Mouse (Mus musculus) embryonic facial prominence, embryonic 13.5 days (tissue): ENCODE results near the gene Gipc3. TPM values are rescaled to one million over a fixed set of nuclear protein-coding genes. Genes with fewer than 3 reads are reported as not detected.

Experiments used
- ATAC-seq: fragments of 200-750 bp; cut with Nextera tagmentation; 2 replicates; pipeline ENCODE4 v1.8.0; 2017; ENCODE audit warnings: low read depth; ENCODE audit not compliant: insufficient number of reproducible peaks, insufficient read depth, low FRiP score, low TSS enrichment
- H3K27ac ChIP-seq: fragments of 300-500 bp; sonication (generic); 2 replicates; pipeline ENCODE4 v1.5.1; 2015; ENCODE audit warnings: moderate library complexity, mild to moderate bottlenecking, inconsistent platforms
- H3K27me3 ChIP-seq: fragments of 300-500 bp; sonication (generic); 2 replicates; pipeline ENCODE4 v1.6.1; 2015; ENCODE audit warnings: mild to moderate bottlenecking, inconsistent platforms
- H3K36me3 ChIP-seq: fragments of 300-500 bp; sonication (generic); 2 replicates; pipeline ENCODE4 v1.6.1; 2015; ENCODE audit warnings: mild to moderate bottlenecking, inconsistent platforms
- H3K4me1 ChIP-seq: fragments of 300-500 bp; sonication (generic); 2 replicates; pipeline ENCODE4 v1.6.1; 2015; ENCODE audit warnings: inconsistent platforms
- H3K4me2 ChIP-seq: fragments of 300-500 bp; sonication (generic); 2 replicates; pipeline ENCODE4 v1.6.1; 2015; ENCODE audit warnings: moderate library complexity, mild to moderate bottlenecking, inconsistent platforms
- H3K4me3 ChIP-seq: fragments of 300-500 bp; sonication (generic); 2 replicates; pipeline ENCODE4 v1.5.1; 2015; ENCODE audit warnings: mild to moderate bottlenecking, inconsistent platforms
- H3K9ac ChIP-seq: fragments of 300-500 bp; sonication (generic); 2 replicates; pipeline ENCODE4 v1.6.1; 2015; ENCODE audit warnings: mild to moderate bottlenecking, inconsistent platforms
- H3K9me3 ChIP-seq: fragments of 300-500 bp; sonication (generic); 2 replicates; pipeline ENCODE4 v1.6.1; 2016; ENCODE audit warnings: inconsistent platforms
- WGBS: fragments of 180-500 bp; shearing (Covaris S2); methylation state at CpG from one replicate; pipeline ENCODE4 v1.1.7; 2015; ENCODE audit warnings: mixed read lengths; 5-methylcytosine and 5-hydroxymethylcytosine counted together
- polyA plus RNA-seq: library from polyadenylated mRNA; unstranded; fragments of >200 nt; fragmentation: Nextera tagmentation; extraction: Ambion mirVana; gene quantifications from 2 replicates; pipeline ENCODE4 v1.2.1, GENCODE M21; 2015

The Gipc3 gene
- polyA plus RNA-seq, 1 experiment from 2014 or later: 0.13 TPM

- no peak for ATAC-seq
- Histone ChIP-seq H3K4me3 (no peak overlapping the region), H3K27me3 (no peaks in the 10 kb centered on the region), H3K4me1 (peaks cover 26% of the 10 kb centered on the region), H3K9me3 (no peaks in the 10 kb centered on the region), H3K9ac (peak overlapping the region; percentile 44; the same call in 1 of the 2 replicates), H3K36me3 (peaks cover 48% of the 10 kb centered on the region), H3K4me2 (no peak overlapping the region), H3K27ac (no peak overlapping the region)
- WGBS: 68% methylated on average over 7 of the region's 7 CpGs
Observed at GRCm38 (mm10) chr10:81303761-81304160, 39.3 kb downstream of the Gipc3 start.

GRCm38 (mm10) chr10:81303258-81303657, 39.8 kb downstream of the Gipc3 start:
- no peak for ATAC-seq
- Histone ChIP-seq H3K9ac (peak overlapping the region; percentile 44), H3K4me1 (peaks cover 26% of the 10 kb centered on the region), H3K36me3 (peaks cover 46% of the 10 kb centered on the region), H3K4me3 (0 out of 2 replicates have a peak overlapping the region, but pooled peaks have one; percentile 6), H3K27me3 (no peaks in the 10 kb centered on the region), H3K27ac (0 out of 2 replicates have a peak overlapping the region, but pooled peaks have one; percentile 39), H3K4me2 (peak overlapping the region; percentile 18; the same call in 1 of the 2 replicates), H3K9me3 (no peaks in the 10 kb centered on the region)
- 80% methylated on average over 10 of the region's 10 CpGs for WGBS

GRCm38 (mm10) chr10:81302781-81303218, 40.3 kb downstream of the Gipc3 start:
- H3K27me3 ChIP-seq: no peaks in the 10 kb centered on the region
- ATAC-seq: no peak
- WGBS: 68% methylated on average over 14 of the region's 14 CpGs
- H3K4me1 ChIP-seq: peaks cover 27% of the 10 kb centered on the region
- no peaks in the 10 kb centered on the region for H3K9me3 ChIP-seq
- H3K9ac ChIP-seq: peak overlapping the region; percentile 44
- H3K36me3 ChIP-seq: peaks cover 42% of the 10 kb centered on the region
- H3K4me3 ChIP-seq: 0 out of 2 replicates have a peak overlapping the region, but pooled peaks have one; percentile 6
- H3K27ac ChIP-seq: 0 out of 2 replicates have a peak overlapping the region, but pooled peaks have one; percentile 39
- H3K4me2 ChIP-seq: peak overlapping the region; percentile 18; the same call in 1 of the 2 replicates

GRCm38 (mm10) chr10:81302288-81302687, 40.8 kb downstream of the Gipc3 start:
- H3K4me3 ChIP-seq: no peak overlapping the region
- no peaks in the 10 kb centered on the region for H3K27me3 ChIP-seq
- peaks cover 30% of the 10 kb centered on the region for H3K4me1 ChIP-seq
- 64% methylated on average over 4 of the region's 4 CpGs for WGBS
- peak overlapping the region; percentile 18; the same call in 1 of the 2 replicates for H3K4me2 ChIP-seq
- H3K36me3 ChIP-seq: peaks cover 37% of the 10 kb centered on the region
- peak overlapping the region; percentile 44 for H3K9ac ChIP-seq
- H3K27ac ChIP-seq: peak overlapping the region; percentile 39; the same call in 1 of the 2 replicates
- no peaks in the 10 kb centered on the region for H3K9me3 ChIP-seq
- ATAC-seq: no peak

GRCm38 (mm10) chr10:81301321-81301720, 41.7 kb downstream of the Gipc3 start:
- H3K9ac ChIP-seq: no peak overlapping the region
- H3K27ac ChIP-seq: no peak overlapping the region
- WGBS: 81% methylated on average over 9 of the region's 9 CpGs
- ATAC-seq: no peak
- H3K4me1 ChIP-seq: peaks cover 30% of the 10 kb centered on the region
- H3K27me3 ChIP-seq: no peaks in the 10 kb centered on the region
- H3K36me3 ChIP-seq: peaks cover 32% of the 10 kb centered on the region
- H3K4me2 ChIP-seq: no peak overlapping the region
- no peaks in the 10 kb centered on the region for H3K9me3 ChIP-seq
- H3K4me3 ChIP-seq: no peak overlapping the region

- H3K4me1 ChIP-seq: peaks cover 30% of the 10 kb centered on the region
- peaks cover 25% of the 10 kb centered on the region for H3K36me3 ChIP-seq
- H3K9me3 ChIP-seq: no peaks in the 10 kb centered on the region
- H3K4me3 ChIP-seq: no peak overlapping the region
- H3K27ac ChIP-seq: no peak overlapping the region
- no peak overlapping the region for H3K4me2 ChIP-seq
- no peaks in the 10 kb centered on the region for H3K27me3 ChIP-seq
- 84% methylated on average over 9 of the region's 9 CpGs for WGBS
- 0 out of 2 replicates have a peak overlapping the region, but pooled peaks have one; percentile 16 for H3K9ac ChIP-seq
- no peak for ATAC-seq
Observed at GRCm38 (mm10) chr10:81300352-81300907, 42.6 kb downstream of the Gipc3 start.

- H3K27me3 ChIP-seq: no peaks in the 10 kb centered on the region
- WGBS: 86% methylated on average over 14 of the region's 14 CpGs
- no peak overlapping the region for H3K4me3 ChIP-seq
- H3K36me3 ChIP-seq: peaks cover 23% of the 10 kb centered on the region
- peak overlapping the region; percentile 32; the same call in 1 of the 2 replicates for H3K9ac ChIP-seq
- no peak overlapping the region for H3K4me2 ChIP-seq
- ATAC-seq: no peak
- no peaks in the 10 kb centered on the region for H3K9me3 ChIP-seq
- H3K4me1 ChIP-seq: peaks cover 36% of the 10 kb centered on the region
- H3K27ac ChIP-seq: 0 out of 2 replicates have a peak overlapping the region, but pooled peaks have one; percentile 4
Observed at GRCm38 (mm10) chr10:81299585-81300351, 43.3 kb downstream of the Gipc3 start.

- 0 out of 2 replicates have a peak overlapping the region, but pooled peaks have one; percentile 3 for H3K27ac ChIP-seq
- H3K9ac ChIP-seq: no peak overlapping the region
- peaks cover 46% of the 10 kb centered on the region for H3K4me1 ChIP-seq
- no peak overlapping the region for H3K4me3 ChIP-seq
- WGBS: 91% methylated on average over 17 of the region's 17 CpGs
- peaks cover 23% of the 10 kb centered on the region for H3K36me3 ChIP-seq
- ATAC-seq: no peak
- H3K27me3 ChIP-seq: no peaks in the 10 kb centered on the region
- no peaks in the 10 kb centered on the region for H3K9me3 ChIP-seq
- no peak overlapping the region for H3K4me2 ChIP-seq
Observed at GRCm38 (mm10) chr10:81298369-81299100, 44.5 kb downstream of the Gipc3 start.

- 48% methylated on average over 10 of the region's 10 CpGs for WGBS
- Histone ChIP-seq H3K9me3 (no peaks in the 10 kb centered on the region), H3K9ac (peak overlapping the region; percentile 41; the same call in 1 of the 2 replicates), H3K27me3 (no peaks in the 10 kb centered on the region), H3K4me1 (peaks cover 40% of the 10 kb centered on the region), H3K4me3 (no peak overlapping the region), H3K36me3 (peaks cover 23% of the 10 kb centered on the region), H3K27ac (0 out of 2 replicates have a peak overlapping the region, but pooled peaks have one; percentile 3), H3K4me2 (no peak overlapping the region)
- ATAC-seq: no peak
Observed at GRCm38 (mm10) chr10:81297845-81298244, 45.2 kb downstream of the Gipc3 start.

- no peaks in the 10 kb centered on the region for H3K9me3 ChIP-seq
- H3K27me3 ChIP-seq: no peaks in the 10 kb centered on the region
- H3K36me3 ChIP-seq: peaks cover 23% of the 10 kb centered on the region
- ATAC-seq: no peak
- H3K4me3 ChIP-seq: no peak overlapping the region
- H3K4me2 ChIP-seq: no peak overlapping the region
- peaks cover 34% of the 10 kb centered on the region for H3K4me1 ChIP-seq
- 0 out of 2 replicates have a peak overlapping the region, but pooled peaks have one; percentile 3 for H3K27ac ChIP-seq
- WGBS: 79% methylated on average over 6 of the region's 6 CpGs
- peak overlapping the region; percentile 41; the same call in 1 of the 2 replicates for H3K9ac ChIP-seq
Observed at GRCm38 (mm10) chr10:81297246-81297645, 45.8 kb downstream of the Gipc3 start.

- Histone ChIP-seq H3K27ac (no peak overlapping the region), H3K4me3 (no peak overlapping the region), H3K27me3 (peaks cover 17% of the 10 kb centered on the region), H3K4me2 (no peak overlapping the region; the same call in 1 of the 2 replicates), H3K4me1 (peaks cover 36% of the 10 kb centered on the region), H3K36me3 (peaks cover 18% of the 10 kb centered on the region; the same call in 1 of the 2 replicates), H3K9me3 (no peaks in the 10 kb centered on the region), H3K9ac (peak overlapping the region; percentile 89; the same call in 1 of the 2 replicates)
- ATAC-seq: no peak
- 87% methylated on average over 6 of the region's 6 CpGs for WGBS
Observed at GRCm38 (mm10) chr10:81295185-81295584, 47.9 kb downstream of the Gipc3 start.
